Mouse (Mus musculus) hindbrain, embryonic 11.5 days (tissue): Measurements from ENCODE around the gene Acer3. TPM values are rescaled to one million over a fixed set of nuclear protein-coding genes. Genes with fewer than 3 reads are reported as not detected.
"Not testable (repeated sequence)": the region's sequence is repeated elsewhere in the genome, so short reads cannot be mapped to it uniquely, and the experiment has no call there.

Source experiments
- ATAC-seq: fragments of 200-750 bp; cut with Nextera tagmentation; 2 replicates; pipeline ENCODE4 v1.8.0; 2017; ENCODE audit warnings: mild to moderate bottlenecking, moderate TSS enrichment, moderate library complexity; ENCODE audit not compliant: low FRiP score
- DNase-seq: peaks from one replicate; pipeline ENCODE4 v3.0.0-alpha.2; 2015; ENCODE audit warnings: low spot score
- H3K27ac ChIP-seq: fragments of 300-500 bp; sonication (generic); 2 replicates; pipeline ENCODE4 v1.5.1; 2014; ENCODE audit warnings: mild to moderate bottlenecking, low read depth, low read length
- H3K27me3 ChIP-seq: fragments of 300-500 bp; sonication (generic); 2 replicates; pipeline ENCODE4 v1.6.1; 2014; ENCODE audit warnings: mild to moderate bottlenecking, low read length, moderate library complexity, mixed read lengths; ENCODE audit not compliant: control insufficient read depth, insufficient read depth
- H3K36me3 ChIP-seq: fragments of 300-500 bp; sonication (generic); 2 replicates; pipeline ENCODE4 v1.6.1; 2014; ENCODE audit warnings: mild to moderate bottlenecking, low read length, moderate library complexity, mixed read lengths; ENCODE audit not compliant: control insufficient read depth, insufficient read depth
- H3K4me1 ChIP-seq: fragments of 300-500 bp; sonication (generic); replicated peaks from 2 replicates; pipeline ENCODE4 v1.6.1; 2014; ENCODE audit warnings: low read length, mixed read lengths; ENCODE audit not compliant: control insufficient read depth, insufficient read depth
- H3K4me2 ChIP-seq: fragments of 300-500 bp; sonication (generic); replicated peaks from 2 replicates; pipeline ENCODE4 v1.6.1; 2014; ENCODE audit warnings: mild to moderate bottlenecking, low read depth, low read length
- H3K4me3 ChIP-seq: fragments of 300-500 bp; sonication (generic); 2 replicates; pipeline ENCODE4 v1.5.1; 2014; ENCODE audit warnings: low read depth, low read length
- H3K9ac ChIP-seq: fragments of 300-500 bp; sonication (generic); 2 replicates; pipeline ENCODE4 v1.6.1; 2014; ENCODE audit warnings: low read depth, low read length
- H3K9me3 ChIP-seq: fragments of 300-500 bp; sonication (generic); 2 replicates; pipeline ENCODE4 v1.6.1; 2016; ENCODE audit warnings: low read length; ENCODE audit not compliant: control insufficient read depth
- WGBS: fragments of 180-500 bp; shearing (Covaris S2); extraction: QIAGEN DNeasy Blood & Tissue Kit; methylation state at CpG from one replicate; pipeline ENCODE4 v1.1.7; 2014; 5-methylcytosine and 5-hydroxymethylcytosine counted together
- polyA plus RNA-seq: library from polyadenylated mRNA; unstranded; fragments of >200 nt; fragmentation: Nextera tagmentation; extraction: Ambion mirVana; gene quantifications from 2 replicates; pipeline ENCODE4 v1.2.1, GENCODE M21; 2014

Gene Acer3
- polyA plus RNA-seq, 1 experiment from 2014 or later: 16.9 TPM

- no peaks in the 10 kb centered on the region for H3K9me3 ChIP-seq
- H3K36me3 ChIP-seq: no peaks in the 10 kb centered on the region
- H3K4me3 ChIP-seq: no peak overlapping the region
- no peaks in the 10 kb centered on the region for H3K27me3 ChIP-seq
- H3K4me1 ChIP-seq: no peaks in the 10 kb centered on the region
- no peak overlapping the region for H3K4me2 ChIP-seq
- H3K9ac ChIP-seq: no peak overlapping the region
- DNase-seq (no peak), ATAC-seq (no peak)
- H3K27ac ChIP-seq: no peak overlapping the region
Measured at GRCm38 (mm10) chr7:98276263-98276662, 44.7 kb downstream of the Acer3 start.

GRCm38 (mm10) chr7:98268166-98268565, 52.8 kb downstream of the Acer3 start:
- not testable (repeated sequence) for H3K36me3 ChIP-seq, H3K27ac ChIP-seq, ATAC-seq, H3K4me2 ChIP-seq, DNase-seq, H3K9ac ChIP-seq, H3K9me3 ChIP-seq, H3K27me3 ChIP-seq, H3K4me3 ChIP-seq, H3K4me1 ChIP-seq
- WGBS: 22% methylated on average over 12 of the region's 15 CpGs

- Histone ChIP-seq H3K4me2 (no peak overlapping the region), H3K36me3 (no peaks in the 10 kb centered on the region), H3K27me3 (no peaks in the 10 kb centered on the region), H3K27ac (no peak overlapping the region), H3K4me3 (no peak overlapping the region), H3K9ac (no peak overlapping the region), H3K9me3 (no peaks in the 10 kb centered on the region), H3K4me1 (no peaks in the 10 kb centered on the region)
- ATAC-seq: no peak
- DNase-seq: no peak
- WGBS: 91% methylated on average over 2 of the region's 2 CpGs
Measured at GRCm38 (mm10) chr7:98252520-98252919, 68.5 kb downstream of the Acer3 start.

GRCm38 (mm10) chr7:98236686-98237359, 84.2 kb downstream of the Acer3 start:
- WGBS: 93% methylated on average over 3 of the region's 3 CpGs
- H3K36me3 ChIP-seq: no peaks in the 10 kb centered on the region
- no peak overlapping the region for H3K4me3 ChIP-seq
- no peak overlapping the region for H3K9ac ChIP-seq
- no peaks in the 10 kb centered on the region for H3K27me3 ChIP-seq
- ATAC-seq (no peak), DNase-seq (no peak)
- no peak overlapping the region for H3K27ac ChIP-seq
- no peak overlapping the region for H3K4me2 ChIP-seq
- no peaks in the 10 kb centered on the region for H3K9me3 ChIP-seq
- no peaks in the 10 kb centered on the region for H3K4me1 ChIP-seq

- H3K9me3 ChIP-seq: no peaks in the 10 kb centered on the region
- H3K27ac ChIP-seq: no peak overlapping the region
- no peak overlapping the region for H3K4me3 ChIP-seq
- no peaks in the 10 kb centered on the region for H3K4me1 ChIP-seq
- DNase-seq: no peak
- no peak for ATAC-seq
- H3K36me3 ChIP-seq: no peaks in the 10 kb centered on the region
- H3K9ac ChIP-seq: no peak overlapping the region
- H3K27me3 ChIP-seq: no peaks in the 10 kb centered on the region
- WGBS: 92% methylated on average over 4 of the region's 4 CpGs
- H3K4me2 ChIP-seq: no peak overlapping the region
Measured at GRCm38 (mm10) chr7:98223796-98224195, 97.2 kb downstream of the Acer3 start.

- H3K4me2 ChIP-seq: no peak overlapping the region
- no peaks in the 10 kb centered on the region for H3K9me3 ChIP-seq
- H3K9ac ChIP-seq: no peak overlapping the region
- H3K27ac ChIP-seq: no peak overlapping the region
- no peaks in the 10 kb centered on the region for H3K4me1 ChIP-seq
- H3K36me3 ChIP-seq: no peaks in the 10 kb centered on the region
- ATAC-seq: no peak
- no peak overlapping the region for H3K4me3 ChIP-seq
- H3K27me3 ChIP-seq: no peaks in the 10 kb centered on the region
- DNase-seq: no peak
Measured at GRCm38 (mm10) chr7:98216713-98217112, 104.3 kb downstream of the Acer3 start.

GRCm38 (mm10) chr7:98202946-98203345, 118.1 kb downstream of the Acer3 start:
- Histone ChIP-seq H3K27me3 (no peaks in the 10 kb centered on the region), H3K9ac (no peak overlapping the region)

GRCm38 (mm10) chr7:98201493-98202028, 119.4 kb downstream of the Acer3 start:
- Histone ChIP-seq H3K9me3 (no peaks in the 10 kb centered on the region), H3K36me3 (no peaks in the 10 kb centered on the region), H3K27ac (no peak overlapping the region), H3K4me3 (no peak overlapping the region), H3K27me3 (peaks cover 2% of the 10 kb centered on the region; the same call in 1 of the 2 replicates), H3K4me2 (no peak overlapping the region), H3K4me1 (no peaks in the 10 kb centered on the region), H3K9ac (no peak overlapping the region)
- no peak for ATAC-seq
- 82% methylated on average over 5 of the region's 5 CpGs for WGBS
- DNase-seq: no peak

More at GRCm38 (mm10) chr7:98202946-98203345, 118.1 kb downstream of the Acer3 start:
- Histone ChIP-seq H3K36me3 (no peaks in the 10 kb centered on the region), H3K4me1 (no peaks in the 10 kb centered on the region), H3K9me3 (no peaks in the 10 kb centered on the region), H3K4me3 (no peak overlapping the region), H3K27ac (no peak overlapping the region), H3K4me2 (no peak overlapping the region)
- DNase-seq: no peak
- ATAC-seq: no peak
- 76% methylated on average over 4 of the region's 4 CpGs for WGBS

GRCm38 (mm10) chr7:98200396-98200795, 120.6 kb downstream of the Acer3 start:
- Histone ChIP-seq H3K27ac (no peak overlapping the region), H3K4me2 (no peak overlapping the region), H3K36me3 (no peaks in the 10 kb centered on the region), H3K27me3 (peaks cover 12% of the 10 kb centered on the region), H3K9me3 (no peaks in the 10 kb centered on the region), H3K4me3 (no peak overlapping the region), H3K9ac (no peak overlapping the region), H3K4me1 (no peaks in the 10 kb centered on the region)
- 86% methylated on average over 3 of the region's 3 CpGs for WGBS
- no peak for DNase-seq
- no peak for ATAC-seq
